Mouse (Mus musculus) kidney, adult 18-20 months (tissue): ENCODE data around the gene Tmem8b.
A peak's percentile ranks its signal among the peaks of the same experiment; 100 is the strongest.

Experiments
- DNase-seq: peaks from one replicate; pipeline ENCODE4 v3.0.0; 2021

Tmem8b gene

DNA sequence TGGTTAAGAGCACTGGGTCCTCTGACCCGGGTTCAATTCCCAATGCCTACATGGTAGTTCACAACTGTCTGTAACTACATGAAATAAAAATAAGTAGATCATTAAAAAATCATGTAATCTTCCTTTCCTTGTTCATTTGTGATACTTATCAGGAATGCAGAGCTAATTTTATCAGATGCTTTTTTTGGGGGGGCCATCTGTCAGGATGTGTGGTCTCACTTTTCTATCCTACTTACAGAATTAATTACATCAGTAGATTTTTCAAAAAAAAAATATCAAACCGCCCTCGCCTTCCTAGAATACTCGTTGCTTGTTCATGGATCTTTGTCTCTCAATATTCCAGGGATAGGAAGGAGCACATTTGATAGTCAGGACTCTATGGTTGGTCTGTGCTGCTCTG is 53.4 kb downstream of the Tmem8b start:
- no peak for DNase-seq

DNA sequence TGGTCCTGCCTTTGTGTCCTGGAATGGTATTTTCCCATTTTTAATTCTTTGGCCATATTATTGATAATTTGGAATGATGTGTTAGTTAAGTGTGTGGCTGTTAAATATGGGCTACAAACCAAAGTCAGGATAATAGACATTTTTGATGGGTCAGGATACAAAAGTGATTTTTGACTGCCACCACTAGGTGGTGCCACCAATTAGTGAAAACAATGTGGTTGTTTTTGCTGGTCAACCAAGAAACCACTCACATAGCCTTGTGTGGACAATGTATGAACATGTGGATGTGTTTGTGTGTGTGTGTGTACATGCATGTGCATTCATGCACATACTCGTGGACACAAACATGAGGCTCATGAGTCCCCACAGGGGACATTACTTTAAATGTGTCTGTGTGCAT is 56.0 kb downstream of the Tmem8b start:
- DNase-seq = peak; percentile 47

DNA sequence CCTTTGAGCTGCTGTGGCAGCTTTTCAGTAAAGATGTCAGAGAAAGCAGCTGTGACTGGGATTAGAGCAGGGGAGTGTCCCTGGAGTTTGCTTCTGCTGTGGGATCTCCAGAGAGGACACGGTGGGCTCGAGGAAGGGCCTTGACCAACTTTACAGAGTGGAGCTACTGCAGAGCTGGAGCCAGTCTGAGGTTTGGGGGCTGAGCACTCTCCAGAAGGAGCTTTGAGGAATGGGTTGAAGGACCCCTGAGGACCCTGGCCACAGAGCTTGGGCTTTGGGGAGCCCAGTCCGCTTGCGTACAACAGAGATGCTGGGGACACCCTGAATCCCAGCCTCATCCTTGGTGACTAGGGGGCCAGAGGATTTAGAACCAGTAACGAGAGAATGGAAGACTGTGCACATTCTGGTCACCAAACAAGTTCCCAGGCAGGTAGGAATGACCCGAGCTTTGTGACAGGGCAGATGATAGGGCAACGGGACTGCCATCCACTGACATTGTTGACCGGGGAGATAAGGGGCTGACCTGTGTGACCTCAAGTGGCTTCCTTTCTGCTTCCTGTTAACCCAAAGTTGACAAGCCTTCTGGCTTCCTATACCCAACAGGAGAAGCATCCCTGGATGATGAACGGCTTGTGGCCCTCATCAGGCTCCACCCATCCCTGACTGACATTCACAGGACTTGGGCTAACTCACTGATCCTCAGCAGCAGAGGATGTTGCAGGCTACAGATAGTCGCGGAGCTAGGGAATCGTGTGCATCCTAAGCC is 57.6 kb downstream of the Tmem8b start:
- DNase-seq = no peak

DNA sequence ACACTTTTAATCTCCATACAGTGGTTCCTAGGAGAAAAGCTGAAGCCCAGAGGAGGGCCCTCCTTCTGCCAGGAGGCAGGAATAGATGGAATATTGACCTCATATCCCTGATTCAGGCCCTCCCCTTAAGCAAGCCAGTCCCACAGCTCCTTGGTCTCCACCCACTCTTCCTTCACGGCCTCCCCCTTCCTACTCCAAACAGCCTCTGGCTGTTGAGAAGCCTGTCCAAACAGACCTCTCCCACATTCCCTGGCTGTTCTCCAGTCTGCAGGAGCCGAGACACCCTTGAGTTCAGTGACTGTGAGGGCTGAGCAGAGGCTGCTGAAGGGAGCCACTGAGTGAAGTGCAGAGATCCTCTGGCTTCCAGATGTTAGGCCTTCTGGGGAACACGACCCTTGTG is 58.2 kb downstream of the Tmem8b start, which contains the start of gene Hrct1:
Hrct1 (plus strand) TSS at position 194 of the 400 bp plus-strand sequence.
- DNase-seq = peak; percentile 70

DNA sequence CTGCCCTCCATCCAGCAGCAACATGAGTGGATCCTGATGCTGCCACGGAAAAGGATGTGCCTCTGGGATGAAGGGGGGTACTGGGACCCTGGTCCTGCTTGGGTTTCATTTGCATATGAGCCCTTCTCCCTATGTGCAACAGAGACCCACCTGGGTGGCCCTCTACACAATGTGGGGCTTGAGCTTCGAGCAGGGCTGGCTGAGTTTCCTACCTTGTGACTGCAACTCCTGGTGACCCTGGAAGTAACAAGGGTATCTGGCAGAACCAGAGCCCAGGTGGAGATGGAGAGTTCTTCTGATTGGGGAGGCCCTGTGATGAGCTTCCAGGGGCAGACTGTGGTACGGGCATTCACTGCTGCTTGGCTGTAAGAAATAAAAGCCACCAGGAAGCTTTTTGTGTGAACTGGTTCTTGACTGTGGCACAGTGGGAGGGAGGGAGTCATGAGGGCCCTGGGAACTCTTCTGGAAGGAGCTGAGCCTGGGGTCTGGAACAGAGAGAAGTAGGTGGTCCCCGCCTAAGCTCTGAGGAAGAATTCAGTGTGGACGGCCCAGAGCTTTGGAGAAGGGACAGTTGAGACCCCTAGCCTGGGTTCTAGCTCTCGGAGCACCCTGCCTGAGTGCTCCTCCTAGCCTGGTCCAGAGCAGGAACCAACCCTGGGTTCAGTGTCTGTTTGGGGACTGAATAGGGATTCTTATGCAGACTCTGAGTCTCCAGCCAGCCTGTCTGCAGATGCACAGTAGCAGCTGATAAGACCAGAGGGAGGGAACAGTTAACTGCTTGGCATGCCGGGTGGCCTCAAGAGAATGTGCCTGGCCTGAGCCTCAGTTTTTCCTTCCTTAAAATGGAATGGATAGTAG is 59.2 kb downstream of the Tmem8b start:
- no peak for DNase-seq

DNA sequence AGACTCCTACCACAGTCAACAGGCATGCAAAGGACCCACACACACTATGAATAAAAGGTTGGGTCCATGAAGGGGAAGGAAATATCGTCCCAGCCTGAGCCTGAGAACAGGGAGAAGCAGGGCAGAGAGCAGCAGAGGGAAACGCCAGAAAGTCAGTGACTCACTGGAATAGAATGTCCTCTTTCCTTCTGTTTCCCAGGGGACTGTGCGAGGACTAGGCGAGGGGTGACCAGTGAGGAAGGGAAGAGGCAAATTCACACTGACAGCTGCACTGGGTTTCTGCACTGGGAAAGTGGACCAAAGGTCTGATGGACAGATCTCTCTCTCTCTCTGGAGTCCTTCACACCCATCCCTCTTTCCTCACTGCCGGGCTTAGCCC is 59.8 kb downstream of the Tmem8b start:
- peak; percentile 51 for DNase-seq

DNA sequence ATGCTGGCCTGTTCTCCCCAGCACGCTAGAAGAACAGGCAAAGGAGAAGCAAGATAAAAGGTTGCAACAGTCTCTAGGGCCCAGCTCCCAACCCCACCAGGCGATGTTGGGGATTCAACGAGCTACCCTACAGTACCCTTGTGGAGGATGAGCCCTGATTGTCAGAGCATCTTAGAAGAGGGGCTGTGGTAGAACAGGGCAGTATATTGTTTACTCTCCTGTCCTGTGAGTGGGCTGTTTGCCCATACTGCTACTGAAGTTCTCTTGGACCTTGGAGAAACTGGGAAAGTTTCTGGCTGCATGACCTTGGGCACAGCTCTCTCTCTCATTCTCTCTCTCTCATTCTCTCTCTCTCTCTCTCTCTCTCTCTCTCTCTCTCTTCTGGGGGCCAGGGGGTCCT is 60.4 kb downstream of the Tmem8b start:
- DNase-seq = no peak

DNA sequence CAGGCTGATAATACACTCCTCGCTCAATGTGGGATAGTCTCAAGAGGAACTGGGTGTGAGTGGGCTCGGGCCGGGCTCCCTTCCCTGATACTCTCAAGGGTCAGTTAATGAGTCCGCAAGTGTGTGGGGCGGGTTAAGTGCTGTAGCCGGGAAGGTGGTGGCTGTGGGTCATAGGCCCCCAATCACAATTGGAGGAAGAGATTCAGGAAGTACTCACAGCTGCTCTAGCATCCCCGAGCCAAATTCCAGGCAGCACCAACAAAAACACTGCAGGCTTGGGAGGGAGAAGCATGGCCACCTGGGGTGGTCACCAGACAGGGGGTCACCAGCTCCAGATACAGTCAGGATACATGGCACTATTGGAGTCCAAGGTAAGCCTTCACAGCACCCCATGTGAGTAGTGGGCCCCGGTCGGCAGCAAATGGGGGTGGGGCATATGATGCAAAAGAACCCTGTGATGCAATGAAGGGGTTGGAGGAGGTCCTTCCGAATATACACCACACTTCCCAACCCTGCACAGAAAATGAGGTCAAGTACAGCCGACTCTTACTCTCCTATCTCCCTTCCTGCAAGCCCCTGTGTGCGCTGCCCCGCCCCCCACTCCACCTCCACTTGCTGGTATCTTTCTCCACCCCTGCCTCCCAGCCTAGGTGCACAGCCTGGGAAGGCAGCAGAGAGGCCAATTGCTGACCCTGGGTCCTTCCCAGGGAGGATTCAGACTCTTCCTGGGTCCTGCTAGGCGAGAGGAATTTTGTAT is 61.2 kb downstream of the Tmem8b start, which contains the start of gene Spaar:
Spaar (plus strand) TSS at position 241 of the 757 bp plus-strand sequence.
- DNase-seq = peak; percentile 64

DNA sequence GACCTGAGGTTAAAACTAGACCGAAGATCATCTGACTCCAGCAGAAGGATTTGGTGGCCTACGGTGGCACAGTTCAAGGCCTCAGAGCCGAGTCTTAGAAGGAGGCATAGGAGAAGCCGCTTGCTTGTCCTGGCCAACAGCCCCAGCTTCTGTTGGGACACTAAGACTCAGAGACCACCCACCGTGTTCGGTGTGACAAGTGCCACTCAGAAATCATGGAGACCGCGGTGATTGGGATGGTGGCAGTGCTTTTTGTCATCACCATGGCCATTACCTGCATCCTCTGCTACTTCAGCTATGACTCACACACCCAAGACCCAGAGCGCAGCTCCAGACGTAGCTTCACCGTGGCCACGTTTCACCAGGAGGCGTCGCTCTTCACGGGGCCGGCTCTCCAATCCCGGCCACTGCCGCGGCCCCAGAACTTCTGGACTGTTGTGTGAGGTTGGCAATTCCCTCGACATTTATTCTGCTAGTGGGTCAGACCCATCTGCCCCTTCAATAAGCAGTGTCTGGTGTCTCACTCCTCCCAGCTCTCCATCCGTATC is 62.1 kb downstream of the Tmem8b start:
- no peak for DNase-seq

DNA sequence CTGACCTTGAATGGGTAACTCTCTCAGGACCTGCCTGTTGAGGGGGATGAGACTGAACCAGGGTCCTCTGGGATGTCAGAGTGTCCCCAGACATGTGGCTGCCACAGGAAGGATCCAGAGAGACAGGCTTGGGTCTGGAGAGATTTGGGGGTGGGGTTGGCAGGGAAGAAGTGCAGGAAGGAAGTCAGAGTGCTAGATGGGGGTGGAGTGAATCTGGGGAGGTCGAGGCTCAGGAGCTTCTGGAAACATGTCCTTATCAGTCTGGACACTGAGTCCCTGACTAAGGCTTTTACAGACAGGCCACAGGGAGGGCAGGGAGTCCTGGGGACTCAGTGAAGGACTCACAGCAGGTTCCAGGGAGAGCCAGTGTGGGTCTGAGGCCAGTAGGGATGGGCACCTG is 63.4 kb downstream of the Tmem8b start:
- DNase-seq = no peak

DNA sequence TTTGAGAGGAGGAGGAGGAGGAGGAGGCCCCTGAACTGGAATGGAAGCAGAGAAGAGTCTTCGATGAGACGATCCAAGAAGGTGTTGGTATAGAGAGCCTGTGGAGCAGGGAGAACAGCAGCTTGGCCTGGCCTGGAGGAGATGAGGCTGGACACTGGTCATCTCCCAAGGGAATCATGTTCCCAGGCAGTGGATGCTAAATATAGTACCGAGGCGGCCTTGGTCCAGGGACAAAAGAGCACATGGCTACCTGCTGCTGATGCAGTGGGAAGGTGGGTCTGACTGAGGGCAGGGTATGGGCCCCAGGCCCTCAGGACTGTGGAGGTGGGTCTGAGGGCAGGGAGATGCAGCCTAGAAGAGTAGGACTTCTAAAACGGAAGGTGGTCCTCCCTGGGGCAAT is 64.4 kb downstream of the Tmem8b start:
- DNase-seq = no peak

DNA sequence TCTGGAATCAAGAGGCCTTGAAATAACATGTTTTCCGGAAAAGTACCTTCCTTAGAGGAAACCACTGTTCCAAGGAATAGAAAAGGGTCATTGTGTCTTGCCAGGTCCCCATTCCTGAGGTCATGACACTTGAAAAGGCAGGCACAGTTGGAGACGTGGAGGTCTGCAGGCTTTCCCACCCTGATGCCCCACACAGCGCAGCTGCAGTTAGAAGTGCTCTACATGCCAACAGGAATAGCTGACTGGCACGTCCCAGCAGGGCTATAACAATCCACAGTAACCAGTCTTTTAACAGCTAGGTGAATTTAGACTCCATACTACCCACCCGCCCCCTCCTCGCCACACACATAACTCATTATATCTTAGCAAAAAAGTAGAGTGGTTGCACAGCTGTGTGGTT is 68.4 kb downstream of the Tmem8b start:
- DNase-seq = no peak

DNA sequence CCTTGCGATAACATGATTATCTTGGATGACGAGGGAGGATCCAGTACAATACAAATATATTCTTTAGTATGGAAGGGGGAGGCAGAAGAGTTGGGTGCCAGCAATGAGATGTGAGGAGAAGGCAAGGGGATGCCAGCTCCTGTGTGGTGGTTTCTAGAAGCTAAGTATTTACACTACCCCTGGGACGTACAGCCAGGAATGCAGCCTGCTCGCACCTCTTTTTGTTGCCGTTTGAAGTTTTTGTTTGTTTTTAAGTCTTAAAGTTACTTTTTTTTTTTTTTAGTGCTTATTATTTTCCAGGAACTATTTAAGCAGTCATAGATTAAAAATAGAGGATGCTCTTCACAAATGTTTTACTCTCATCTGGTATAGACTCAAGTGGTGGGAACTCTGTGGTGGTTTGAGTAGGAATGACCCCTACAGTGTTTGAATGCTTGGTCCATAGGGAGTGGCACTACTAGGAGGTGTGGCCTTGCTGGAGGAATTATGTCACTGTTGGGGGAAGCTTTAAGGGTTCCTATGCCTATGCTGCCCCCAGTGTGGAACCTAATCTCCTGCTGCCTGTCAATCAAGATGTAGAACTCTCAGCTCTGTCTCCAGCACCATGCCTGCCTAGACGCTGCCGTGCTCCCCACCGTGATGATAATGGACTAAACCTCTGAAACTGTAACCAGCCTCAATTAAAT is 70.4 kb downstream of the Tmem8b start:
- DNase-seq = no peak

DNA sequence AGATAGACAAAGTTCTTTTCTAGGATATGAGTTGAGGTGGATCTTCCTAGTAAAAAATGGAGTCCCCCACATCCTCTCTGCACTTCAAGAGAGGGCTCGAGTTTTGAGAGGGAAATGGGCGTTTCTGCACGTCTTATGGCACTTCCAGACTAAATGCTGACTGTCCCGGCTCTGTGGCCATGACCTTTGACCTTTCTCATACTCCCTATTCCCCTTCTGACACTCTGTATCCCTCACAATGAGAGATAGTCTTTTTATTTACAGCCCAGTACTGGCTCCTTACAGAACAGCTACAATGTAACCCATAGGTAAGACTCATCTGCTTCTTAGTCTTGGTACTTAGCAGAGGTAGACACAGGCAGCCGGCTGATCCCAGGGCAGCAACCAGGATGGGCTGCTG is 72.8 kb downstream of the Tmem8b start:
- DNase-seq = no peak
